Mouse (Mus musculus) kidney, adult 10 weeks (tissue): ENCODE measurements around the gene Vmn1r236. TPM values are rescaled to one million over a fixed set of nuclear protein-coding genes. Genes with fewer than 3 reads are reported as not detected.

Experiments used
- polyA plus RNA-seq: library from polyadenylated mRNA; stranded (reverse); fragments of 350-450 nt; fragmentation: Illumina TruSeq; extraction: RNeasy Lipid Tissue Mini Kit (QIAGEN cat#74804); gene quantifications from one replicate; pipeline ENCODE4 v1.2.3, GENCODE M21; 2014; ENCODE audit warnings: low read depth, low replicate concordance

The Vmn1r236 gene
- not detected for polyA plus RNA-seq

DNA sequence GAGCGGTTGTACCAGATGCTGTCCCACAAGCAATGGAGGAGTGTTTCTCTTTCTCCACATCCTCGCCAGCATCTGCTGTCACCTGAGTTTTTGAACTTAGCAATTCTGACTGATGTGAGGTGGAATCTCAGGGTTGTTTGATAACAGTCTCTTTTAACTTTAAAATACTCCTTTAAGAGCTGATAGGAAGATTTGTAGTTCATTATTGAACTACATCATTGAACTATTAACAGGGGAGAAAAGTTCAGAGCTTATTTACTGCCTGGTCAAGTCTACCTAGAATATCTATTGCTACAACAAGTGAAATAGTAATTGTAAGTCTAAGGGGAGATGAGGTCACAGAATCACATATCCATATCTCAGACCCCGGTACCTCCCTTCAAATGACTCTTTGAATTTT is at the start of gene Vmn1r236:
Gene Vmn1r236, plus strand, starts transcription at position 301 of the 400 bp plus-strand sequence.

DNA sequence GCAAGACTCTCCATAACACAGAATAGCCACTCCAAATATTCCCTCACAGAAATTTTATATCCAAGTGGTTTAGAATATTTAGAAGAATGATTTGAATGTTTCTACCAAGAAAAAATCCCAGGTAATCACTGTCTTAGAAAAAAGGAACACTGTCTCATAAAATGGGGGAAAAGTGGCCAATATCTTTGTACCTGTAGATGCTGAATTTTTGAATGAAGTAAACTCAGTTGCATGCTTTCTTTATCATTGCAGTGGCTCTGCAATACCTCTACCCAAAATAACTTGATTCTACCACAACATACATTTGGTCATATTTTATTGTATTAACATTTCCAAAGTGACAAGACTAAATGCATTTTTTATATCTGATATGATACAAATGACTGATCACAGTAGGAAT is 26.6 kb upstream of the Vmn1r236 start, which contains the start of gene Vmn1r235:
Gene Vmn1r235, plus strand, starts transcription at position 301 of the 400 bp plus-strand sequence.

GRCm38 (mm10) chr17:21311565-21311964 is 28.8 kb downstream of the Vmn1r236 start, which contains the start of gene Vmn1r237:
Gene Vmn1r237 (plus strand): TSS chr17:21311865.

Other genes with a start within 250 kb of the Vmn1r236 start
- not detected for gene Vmn1r234, start 56.9 kb upstream of the Vmn1r236 start, polyA plus RNA-seq
- gene Vmn1r235, start 26.5 kb upstream of the Vmn1r236 start, polyA plus RNA-seq, result not detected
- not detected for gene Vmn1r237, start 28.9 kb downstream of the Vmn1r236 start, polyA plus RNA-seq
- gene Zfp677, start 100.8 kb downstream of the Vmn1r236 start, polyA plus RNA-seq, result 16.8 TPM
- gene Zfp54, start 140.3 kb downstream of the Vmn1r236 start, polyA plus RNA-seq, result 21.1 TPM
- 38.9 TPM for gene Zfp51, start 167.4 kb downstream of the Vmn1r236 start, polyA plus RNA-seq
- gene Zfp53, start 206.1 kb downstream of the Vmn1r236 start, polyA plus RNA-seq, result 20.0 TPM